Mouse (Mus musculus) cerebellum, adult (tissue): ENCODE results near the gene Ces2g.

ENCODE experiments used
- ATAC-seq: cut with Nextera tagmentation; 2 replicates; pipeline ENCODE4 v1.9.2; 2017; ENCODE audit warnings: mild to moderate bottlenecking, moderate library complexity, mixed read lengths; ENCODE audit not compliant: insufficient number of reproducible peaks, low FRiP score, low TSS enrichment

Ces2g gene

GRCm38 (mm10) chr8:104961537-104961961, at the start of gene Ces2g:
Ces2g (plus strand) TSS chr8:104961718.
- ATAC-seq, result no peak

- ATAC-seq, result no peak
Observed at GRCm38 (mm10) chr8:104925972-104926596, 35.4 kb upstream of the Ces2g start, which contains the start of gene Ces2e. Ces2e (plus strand) TSS chr8:104926260.

- no peak for ATAC-seq
Observed at GRCm38 (mm10) chr8:104927301-104927700, 34.2 kb upstream of the Ces2g start.

GRCm38 (mm10) chr8:104944665-104945064, 16.9 kb upstream of the Ces2g start:
- ATAC-seq, result no peak

GRCm38 (mm10) chr8:104947056-104947455, 14.5 kb upstream of the Ces2g start, which contains the start of gene Ces2f:
Ces2f (plus strand) TSS chr8:104947356.
- ATAC-seq, result 0 out of 2 replicates have a peak, but pooled peaks have one; percentile 16

GRCm38 (mm10) chr8:104949031-104949430, 12.5 kb upstream of the Ces2g start:
- ATAC-seq, result no peak

- no peak for ATAC-seq
Observed at GRCm38 (mm10) chr8:104962229-104962901, 847 bp downstream of the Ces2g start.

- ATAC-seq, result no peak
Observed at GRCm38 (mm10) chr8:104963375-104963894, 1.9 kb downstream of the Ces2g start.

GRCm38 (mm10) chr8:104984126-104984525, 22.6 kb downstream of the Ces2g start:
- ATAC-seq, result no peak

- ATAC-seq, result no peak
Observed at GRCm38 (mm10) chr8:104984942-104985341, 23.4 kb downstream of the Ces2g start.

- no peak for ATAC-seq
Observed at GRCm38 (mm10) chr8:104998191-104998590, 36.7 kb downstream of the Ces2g start.

- ATAC-seq, result no peak
Observed at GRCm38 (mm10) chr8:104999183-104999582, 37.7 kb downstream of the Ces2g start.

- no peak for ATAC-seq
Observed at GRCm38 (mm10) chr8:105000586-105000985, 39.1 kb downstream of the Ces2g start, which contains the start of gene Ces2h. Ces2h (plus strand) TSS chr8:105000853.

GRCm38 (mm10) chr8:105010000-105010399, 48.5 kb downstream of the Ces2g start:
- ATAC-seq, result no peak

- ATAC-seq, result no peak
Observed at GRCm38 (mm10) chr8:105011136-105011535, 49.6 kb downstream of the Ces2g start.

GRCm38 (mm10) chr8:105014391-105014790, 52.9 kb downstream of the Ces2g start:
- no peak for ATAC-seq
